Mouse (Mus musculus): ENCODE data around the gene Fam114a1. TPM values are rescaled to one million over a fixed set of nuclear protein-coding genes. Genes with fewer than 3 reads are reported as not detected.

Gene Fam114a1
- polyA plus RNA-seq, 1 experiment = 12.8 TPM

- Histone ChIP-seq H3K4me1 (ENCODE audit: control insufficient read depth, insufficient read depth, low read length) (no peaks in the 10 kb centered on the region), H3K27ac (ENCODE audit: insufficient read depth, low read depth, low read length) (no peak overlapping the region), H3K4me3 (ENCODE audit: insufficient read depth, low read length) (no peak overlapping the region)
- TF ChIP-seq CTCF (IDR thresholded peaks at IDR 0.05; ENCODE audit: low read depth, low read length) (no peak), POLR2A (IDR thresholded peaks at IDR 0.05; ENCODE audit: borderline replicate concordance, low read depth, low read length) (no peak)
These were observed 76.8 kb downstream of the Fam114a1 start for GRCm38 (mm10) chr5:65046442-65047284.

GRCm38 (mm10) chr5:65047285-65047855 lies 77.5 kb downstream of the Fam114a1 start:
- TF ChIP-seq POLR2A (IDR thresholded peaks at IDR 0.05; ENCODE audit: borderline replicate concordance, low read depth, low read length) = no peak
- TF ChIP-seq CTCF (IDR thresholded peaks at IDR 0.05; ENCODE audit: low read depth, low read length) = no peak
- Histone ChIP-seq H3K27ac (ENCODE audit: insufficient read depth, low read depth, low read length) (no peak overlapping the region), H3K4me3 (ENCODE audit: insufficient read depth, low read length) (no peak overlapping the region), H3K4me1 (ENCODE audit: control insufficient read depth, insufficient read depth, low read length) (no peaks in the 10 kb centered on the region)

GRCm38 (mm10) chr5:65049880-65050279 lies 80.0 kb downstream of the Fam114a1 start:
- TF ChIP-seq CTCF (IDR thresholded peaks at IDR 0.05; ENCODE audit: low read depth, low read length) (no peak), POLR2A (IDR thresholded peaks at IDR 0.05; ENCODE audit: borderline replicate concordance, low read depth, low read length) (no peak)
- no peak overlapping the region for H3K4me3 ChIP-seq (ENCODE audit: insufficient read depth, low read length)
- no peak overlapping the region for H3K27ac ChIP-seq (ENCODE audit: insufficient read depth, low read depth, low read length)
- no peaks in the 10 kb centered on the region for H3K4me1 ChIP-seq (ENCODE audit: control insufficient read depth, insufficient read depth, low read length)

- no peak for TF ChIP-seq CTCF (IDR thresholded peaks at IDR 0.05; ENCODE audit: low read depth, low read length)
- TF ChIP-seq POLR2A (IDR thresholded peaks at IDR 0.05; ENCODE audit: borderline replicate concordance, low read depth, low read length) = no peak
- no peaks in the 10 kb centered on the region for H3K4me1 ChIP-seq (ENCODE audit: control insufficient read depth, insufficient read depth, low read length)
- H3K4me3 ChIP-seq (ENCODE audit: insufficient read depth, low read length) = no peak overlapping the region
- H3K27ac ChIP-seq (ENCODE audit: insufficient read depth, low read depth, low read length) = no peak overlapping the region
These were observed 81.6 kb downstream of the Fam114a1 start for GRCm38 (mm10) chr5:65051513-65051912.

GRCm38 (mm10) chr5:65057596-65057995 lies 87.7 kb downstream of the Fam114a1 start:
- Histone ChIP-seq H3K4me1 (ENCODE audit: control insufficient read depth, insufficient read depth, low read length) (no peaks in the 10 kb centered on the region), H3K27ac (ENCODE audit: insufficient read depth, low read depth, low read length) (no peak overlapping the region), H3K4me3 (ENCODE audit: insufficient read depth, low read length) (no peak overlapping the region)
- no peak for TF ChIP-seq POLR2A (IDR thresholded peaks at IDR 0.05; ENCODE audit: borderline replicate concordance, low read depth, low read length)
- TF ChIP-seq CTCF (IDR thresholded peaks at IDR 0.05; ENCODE audit: low read depth, low read length) = no peak

- Histone ChIP-seq H3K4me1 (ENCODE audit: control insufficient read depth, insufficient read depth, low read length) (no peaks in the 10 kb centered on the region), H3K27ac (ENCODE audit: insufficient read depth, low read depth, low read length) (no peak overlapping the region), H3K4me3 (ENCODE audit: insufficient read depth, low read length) (no peak overlapping the region)
- TF ChIP-seq POLR2A (IDR thresholded peaks at IDR 0.05; ENCODE audit: borderline replicate concordance, low read depth, low read length) = no peak
- TF ChIP-seq CTCF (IDR thresholded peaks at IDR 0.05; ENCODE audit: low read depth, low read length) = no peak
These were observed 89.9 kb downstream of the Fam114a1 start for GRCm38 (mm10) chr5:65059806-65060205.

GRCm38 (mm10) chr5:65062236-65062635 lies 92.4 kb downstream of the Fam114a1 start:
- Histone ChIP-seq H3K4me3 (ENCODE audit: insufficient read depth, low read length) (no peak overlapping the region), H3K27ac (ENCODE audit: insufficient read depth, low read depth, low read length) (no peak overlapping the region), H3K4me1 (ENCODE audit: control insufficient read depth, insufficient read depth, low read length) (no peaks in the 10 kb centered on the region)
- TF ChIP-seq CTCF (IDR thresholded peaks at IDR 0.05; ENCODE audit: low read depth, low read length) = no peak
- TF ChIP-seq POLR2A (IDR thresholded peaks at IDR 0.05; ENCODE audit: borderline replicate concordance, low read depth, low read length) = no peak

GRCm38 (mm10) chr5:65063266-65063665 lies 93.4 kb downstream of the Fam114a1 start:
- H3K4me1 ChIP-seq (ENCODE audit: control insufficient read depth, insufficient read depth, low read length) = no peaks in the 10 kb centered on the region
- no peak overlapping the region for H3K27ac ChIP-seq (ENCODE audit: insufficient read depth, low read depth, low read length)
- TF ChIP-seq POLR2A (IDR thresholded peaks at IDR 0.05; ENCODE audit: borderline replicate concordance, low read depth, low read length) (no peak), CTCF (IDR thresholded peaks at IDR 0.05; ENCODE audit: low read depth, low read length) (no peak)
- H3K4me3 ChIP-seq (ENCODE audit: insufficient read depth, low read length) = no peak overlapping the region

- no peak overlapping the region for H3K27ac ChIP-seq (ENCODE audit: insufficient read depth, low read depth, low read length)
These were observed 98.3 kb downstream of the Fam114a1 start for GRCm38 (mm10) chr5:65068166-65068565.

GRCm38 (mm10) chr5:65069872-65070271 lies 100.0 kb downstream of the Fam114a1 start:
- H3K4me1 ChIP-seq (ENCODE audit: control insufficient read depth, insufficient read depth, low read length) = no peaks in the 10 kb centered on the region
- TF ChIP-seq POLR2A (IDR thresholded peaks at IDR 0.05; ENCODE audit: borderline replicate concordance, low read depth, low read length) (no peak), CTCF (IDR thresholded peaks at IDR 0.05; ENCODE audit: low read depth, low read length) (no peak)
- no peak overlapping the region for H3K27ac ChIP-seq (ENCODE audit: insufficient read depth, low read depth, low read length)
- no peak overlapping the region for H3K4me3 ChIP-seq (ENCODE audit: insufficient read depth, low read length)

More at GRCm38 (mm10) chr5:65068166-65068565, 98.3 kb downstream of the Fam114a1 start:
- H3K4me1 ChIP-seq (ENCODE audit: control insufficient read depth, insufficient read depth, low read length) = no peaks in the 10 kb centered on the region
- H3K4me3 ChIP-seq (ENCODE audit: insufficient read depth, low read length) = no peak overlapping the region
- no peak for TF ChIP-seq CTCF (IDR thresholded peaks at IDR 0.05; ENCODE audit: low read depth, low read length)
- no peak for TF ChIP-seq POLR2A (IDR thresholded peaks at IDR 0.05; ENCODE audit: borderline replicate concordance, low read depth, low read length)

Measured in bone marrow macrophage, adult 2 months (primary cell).